Mouse (Mus musculus) kidney, embryonic 15.5 days (tissue): ENCODE results near the gene Rassf7. TPM values are rescaled to one million over a fixed set of nuclear protein-coding genes. Genes with fewer than 3 reads are reported as not detected.
A peak's percentile ranks its signal among the peaks of the same experiment; 100 is the strongest.

Source experiments
- ATAC-seq: fragments of 200-750 bp; cut with Nextera tagmentation; replicated peaks from 2 replicates; pipeline ENCODE4 v1.8.0; 2017; ENCODE audit warnings: moderate TSS enrichment; ENCODE audit not compliant: low FRiP score
- H3K27ac ChIP-seq: fragments of 300-500 bp; sonication (generic); 2 replicates; pipeline ENCODE4 v1.5.1; 2015; ENCODE audit warnings: mild to moderate bottlenecking, inconsistent platforms
- H3K27me3 ChIP-seq: fragments of 300-500 bp; sonication (generic); 2 replicates; pipeline ENCODE4 v1.6.1; 2015; ENCODE audit warnings: inconsistent platforms
- H3K36me3 ChIP-seq: fragments of 300-500 bp; sonication (generic); 2 replicates; pipeline ENCODE4 v1.6.1; 2015; ENCODE audit warnings: inconsistent platforms
- H3K4me1 ChIP-seq: fragments of 300-500 bp; sonication (generic); 2 replicates; pipeline ENCODE4 v1.6.1; 2015; ENCODE audit warnings: inconsistent platforms
- H3K4me2 ChIP-seq: fragments of 300-500 bp; sonication (generic); 2 replicates; pipeline ENCODE4 v1.6.1; 2015; ENCODE audit warnings: moderate library complexity, mild to moderate bottlenecking, inconsistent platforms
- H3K4me3 ChIP-seq: fragments of 300-500 bp; sonication (generic); replicated peaks from 2 replicates; pipeline ENCODE4 v1.5.1; 2015; ENCODE audit warnings: mild to moderate bottlenecking, inconsistent platforms
- H3K9ac ChIP-seq: fragments of 300-500 bp; sonication (generic); 2 replicates; pipeline ENCODE4 v1.6.1; 2015; ENCODE audit warnings: mild to moderate bottlenecking, inconsistent platforms
- H3K9me3 ChIP-seq: fragments of 300-500 bp; sonication (generic); replicated peaks from 2 replicates; pipeline ENCODE4 v1.6.1; 2016; ENCODE audit warnings: inconsistent platforms
- WGBS: fragments of 180-500 bp; shearing (Covaris S2); methylation state at CpG from one replicate; pipeline ENCODE4 v1.1.7; 2015; ENCODE audit warnings: mixed read lengths; 5-methylcytosine and 5-hydroxymethylcytosine counted together
- polyA plus RNA-seq: library from polyadenylated mRNA; unstranded; fragments of >200 nt; fragmentation: Nextera tagmentation; extraction: Ambion mirVana; gene quantifications from 2 replicates; pipeline ENCODE4 v1.2.1, GENCODE M21; 2015

The Rassf7 gene
- polyA plus RNA-seq, 1 experiment from 2014 or later: 66.9 TPM

GRCm38 (mm10) chr7:141217343-141218013, 1.8 kb downstream of the Rassf7 start:
- ATAC-seq: no peak
- H3K9ac ChIP-seq: peak overlapping the region; percentile 23; the same call in 1 of the 2 replicates
- H3K4me2 ChIP-seq: peak overlapping the region; percentile 86
- peaks cover 22% of the 10 kb centered on the region for H3K36me3 ChIP-seq
- H3K4me1 ChIP-seq: peaks cover 74% of the 10 kb centered on the region
- H3K27ac ChIP-seq: peak overlapping the region; percentile 98; the same call in 1 of the 2 replicates
- WGBS: 90% methylated on average over 17 of the region's 17 CpGs
- no peaks in the 10 kb centered on the region for H3K9me3 ChIP-seq
- H3K4me3 ChIP-seq: peak overlapping the region; percentile 63
- no peaks in the 10 kb centered on the region for H3K27me3 ChIP-seq

DNA sequence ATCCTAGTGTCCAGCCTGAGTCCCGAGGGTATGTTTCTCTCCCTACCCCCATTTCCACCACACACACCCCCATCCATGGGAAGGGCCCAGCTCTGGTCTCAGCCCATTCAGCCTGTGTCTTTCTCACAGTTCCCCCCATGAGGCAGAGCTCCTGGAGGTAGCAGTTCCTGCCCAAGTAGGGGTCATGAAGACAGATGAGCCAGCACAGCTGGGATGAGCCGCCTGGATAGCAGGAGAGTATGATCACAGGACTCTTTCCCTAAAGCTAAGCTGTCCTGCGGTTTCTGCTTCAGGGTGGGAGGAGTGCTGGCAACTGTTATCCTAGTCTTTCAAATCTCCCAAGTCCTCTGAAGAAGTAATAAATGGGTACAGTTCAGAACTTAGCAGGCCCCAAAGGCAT, 2.5 kb downstream of the Rassf7 start:
- H3K9ac ChIP-seq: peak overlapping the region; percentile 23; the same call in 1 of the 2 replicates
- H3K9me3 ChIP-seq: no peaks in the 10 kb centered on the region
- 0 out of 2 replicates have a peak overlapping the region, but pooled peaks have one; percentile 63 for H3K4me3 ChIP-seq
- peaks cover 22% of the 10 kb centered on the region for H3K36me3 ChIP-seq
- peak overlapping the region; percentile 21 for H3K4me2 ChIP-seq
- peaks cover 81% of the 10 kb centered on the region for H3K4me1 ChIP-seq
- no peak for ATAC-seq
- no peaks in the 10 kb centered on the region for H3K27me3 ChIP-seq
- WGBS: 67% methylated on average over 3 of the region's 3 CpGs
- peak overlapping the region; percentile 14; the same call in 1 of the 2 replicates for H3K27ac ChIP-seq

GRCm38 (mm10) chr7:141218557-141219133, 3.0 kb downstream of the Rassf7 start:
- 0 out of 2 replicates have a peak overlapping the region, but pooled peaks have one; percentile 14 for H3K27ac ChIP-seq
- H3K4me3 ChIP-seq: no peak overlapping the region
- ATAC-seq: no peak
- peaks cover 80% of the 10 kb centered on the region for H3K4me1 ChIP-seq
- peak overlapping the region; percentile 20; the same call in 1 of the 2 replicates for H3K4me2 ChIP-seq
- peaks cover 22% of the 10 kb centered on the region for H3K36me3 ChIP-seq
- 81% methylated on average over 5 of the region's 5 CpGs for WGBS
- no peaks in the 10 kb centered on the region for H3K9me3 ChIP-seq
- no peaks in the 10 kb centered on the region for H3K27me3 ChIP-seq
- H3K9ac ChIP-seq: no peak overlapping the region

DNA sequence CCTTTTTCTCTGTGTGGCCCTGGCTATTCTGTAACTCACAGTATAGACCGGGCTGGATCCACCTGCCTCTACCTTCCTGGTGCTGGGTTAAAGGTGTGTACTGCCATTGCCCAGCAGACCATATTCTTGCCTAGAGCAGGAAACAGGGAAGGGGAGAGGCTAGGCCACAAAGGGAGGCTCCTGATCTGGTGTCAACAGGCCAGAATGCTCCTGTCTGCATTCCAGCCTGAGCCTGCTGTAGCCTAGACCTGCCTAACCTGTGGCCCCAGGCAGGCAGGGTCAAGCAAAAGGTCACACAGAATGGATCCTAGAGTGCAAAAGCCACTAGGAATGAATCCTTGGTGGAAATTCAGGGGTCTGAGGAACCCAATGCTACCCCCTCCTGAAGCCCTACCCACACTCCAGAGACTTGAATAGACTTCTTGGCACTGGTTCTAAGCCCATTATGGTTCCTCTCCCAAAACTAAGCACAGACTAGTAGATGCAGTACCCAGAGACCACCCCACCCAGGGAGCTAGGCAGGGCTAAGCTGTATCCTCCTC, 4.0 kb downstream of the Rassf7 start:
- Histone ChIP-seq H3K9me3 (no peaks in the 10 kb centered on the region), H3K27me3 (no peaks in the 10 kb centered on the region), H3K4me1 (peaks cover 71% of the 10 kb centered on the region), H3K9ac (no peak overlapping the region), H3K4me3 (no peak overlapping the region), H3K4me2 (no peak overlapping the region), H3K27ac (no peak overlapping the region), H3K36me3 (peaks cover 22% of the 10 kb centered on the region)
- WGBS: 76% methylated on average over 1 of the region's 1 CpGs
- no peak for ATAC-seq

DNA sequence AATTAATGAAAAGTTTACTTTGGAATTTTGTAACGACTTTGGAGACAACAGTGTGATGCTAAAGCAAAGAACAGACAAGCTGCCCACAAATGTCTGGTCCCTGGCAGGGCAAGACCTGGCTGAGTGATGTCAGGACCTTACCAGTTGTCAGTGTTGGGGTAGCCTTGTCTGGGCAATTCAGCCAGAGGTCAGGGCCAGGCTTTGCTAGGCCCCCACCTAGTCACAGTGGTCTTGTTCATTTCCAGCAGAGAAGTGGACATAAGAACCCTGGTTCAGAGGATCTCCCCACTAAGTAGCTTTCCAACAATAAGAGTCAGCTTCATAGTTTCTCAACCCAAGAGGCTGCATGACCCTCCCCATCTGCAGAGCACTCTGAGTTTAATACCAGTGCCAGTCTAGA, 4.7 kb downstream of the Rassf7 start:
- peak overlapping the region; percentile 94; the same call in 1 of the 2 replicates for H3K27ac ChIP-seq
- H3K9ac ChIP-seq: peak overlapping the region; percentile 64; the same call in 1 of the 2 replicates
- peaks cover 22% of the 10 kb centered on the region for H3K36me3 ChIP-seq
- H3K4me1 ChIP-seq: peaks cover 64% of the 10 kb centered on the region
- peak overlapping the region; percentile 93 for H3K4me2 ChIP-seq
- no peak for ATAC-seq
- peak overlapping the region; percentile 58 for H3K4me3 ChIP-seq
- 88% methylated on average over 1 of the region's 1 CpGs for WGBS
- H3K27me3 ChIP-seq: no peaks in the 10 kb centered on the region
- no peaks in the 10 kb centered on the region for H3K9me3 ChIP-seq

GRCm38 (mm10) chr7:141221249-141222125, 5.8 kb downstream of the Rassf7 start:
- WGBS: 2% methylated on average over 44 of the region's 44 CpGs
- Histone ChIP-seq H3K36me3 (peaks cover 22% of the 10 kb centered on the region), H3K9me3 (no peaks in the 10 kb centered on the region), H3K9ac (peak overlapping the region; percentile 64), H3K4me1 (peaks cover 57% of the 10 kb centered on the region), H3K27me3 (no peaks in the 10 kb centered on the region), H3K4me3 (peak overlapping the region; percentile 58), H3K4me2 (peak overlapping the region; percentile 93), H3K27ac (peak overlapping the region; percentile 94)
- peak; percentile 98 for ATAC-seq

DNA sequence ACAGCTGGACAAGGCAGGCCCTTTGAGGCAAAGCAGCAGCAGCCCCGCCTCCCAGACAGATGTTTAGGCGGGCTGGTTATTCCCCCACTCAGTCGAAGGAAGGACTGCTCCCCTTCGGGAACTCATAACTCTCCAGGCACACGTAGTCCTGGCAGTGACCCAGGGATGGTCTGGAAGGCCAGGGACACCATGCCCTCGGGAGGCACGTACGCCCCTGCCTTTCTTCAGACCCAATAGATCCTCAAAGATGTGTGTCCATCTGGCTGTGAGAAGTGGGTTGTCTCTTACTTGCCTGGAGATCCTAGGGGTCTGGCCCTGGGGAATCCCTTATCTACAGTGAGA, 6.4 kb downstream of the Rassf7 start:
- 7% methylated on average over 8 of the region's 8 CpGs for whole genome bisulfite sequencing
- ATAC-seq: no peak
- H3K27me3 ChIP-seq: no peaks in the 10 kb centered on the region
- H3K27ac ChIP-seq: peak overlapping the region; percentile 94
- peak overlapping the region; percentile 42 for H3K9ac ChIP-seq
- peaks cover 51% of the 10 kb centered on the region for H3K4me1 ChIP-seq
- H3K4me3 ChIP-seq: peak overlapping the region; percentile 58
- peak overlapping the region; percentile 93 for H3K4me2 ChIP-seq
- H3K9me3 ChIP-seq: no peaks in the 10 kb centered on the region
- H3K36me3 ChIP-seq: peaks cover 22% of the 10 kb centered on the region

DNA sequence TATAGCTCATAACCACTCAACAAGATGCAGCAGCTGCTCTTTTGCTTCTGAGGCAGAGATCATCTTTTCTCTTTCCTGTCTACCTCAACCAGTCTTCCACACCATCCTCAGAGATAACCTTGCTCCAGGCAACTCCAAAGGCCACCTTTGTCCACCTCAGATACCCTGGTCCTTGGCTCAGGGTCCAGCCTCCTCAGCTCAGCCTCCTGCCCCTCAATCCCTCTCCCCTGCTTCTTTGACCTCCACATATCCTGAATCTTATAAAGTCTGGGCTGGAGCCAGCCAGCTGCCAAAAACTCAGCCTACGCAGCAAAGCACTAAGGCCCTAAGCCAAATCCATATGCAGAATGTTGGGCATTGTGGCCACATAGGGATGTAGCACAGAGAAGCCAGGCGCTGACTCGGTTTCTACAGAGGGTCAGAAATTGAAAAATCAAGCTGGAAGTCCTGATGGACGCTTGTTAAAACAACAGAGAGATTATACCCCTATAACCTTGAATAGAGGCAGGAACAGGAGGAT, 7.1 kb downstream of the Rassf7 start:
- peaks cover 45% of the 10 kb centered on the region for H3K4me1 ChIP-seq
- no peaks in the 10 kb centered on the region for H3K9me3 ChIP-seq
- ATAC-seq: no peak
- peak overlapping the region; percentile 93; the same call in 1 of the 2 replicates for H3K4me2 ChIP-seq
- no peak overlapping the region for H3K4me3 ChIP-seq
- WGBS: 83% methylated on average over 4 of the region's 4 CpGs
- H3K9ac ChIP-seq: peak overlapping the region; percentile 42; the same call in 1 of the 2 replicates
- peaks cover 20% of the 10 kb centered on the region for H3K36me3 ChIP-seq
- H3K27ac ChIP-seq: peak overlapping the region; percentile 94
- H3K27me3 ChIP-seq: no peaks in the 10 kb centered on the region

GRCm38 (mm10) chr7:141226535-141226934, 10.9 kb downstream of the Rassf7 start:
- Histone ChIP-seq H3K9ac (no peak overlapping the region), H3K27me3 (no peaks in the 10 kb centered on the region), H3K4me3 (no peak overlapping the region), H3K27ac (no peak overlapping the region), H3K9me3 (no peaks in the 10 kb centered on the region), H3K36me3 (peaks cover 11% of the 10 kb centered on the region), H3K4me2 (no peak overlapping the region), H3K4me1 (peaks cover 39% of the 10 kb centered on the region)
- 83% methylated on average over 6 of the region's 6 CpGs for WGBS
- ATAC-seq: no peak

GRCm38 (mm10) chr7:141227796-141228195, 12.1 kb downstream of the Rassf7 start:
- H3K9ac ChIP-seq: 0 out of 2 replicates have a peak overlapping the region, but pooled peaks have one; percentile 94
- ATAC-seq: peak; percentile 2; the same call in 1 of the 2 replicates
- H3K27me3 ChIP-seq: no peaks in the 10 kb centered on the region
- 80% methylated on average over 4 of the region's 4 CpGs for WGBS
- H3K36me3 ChIP-seq: peaks cover 24% of the 10 kb centered on the region
- peak overlapping the region; percentile 84 for H3K4me2 ChIP-seq
- H3K4me3 ChIP-seq: peak overlapping the region; percentile 82
- peaks cover 28% of the 10 kb centered on the region for H3K4me1 ChIP-seq
- H3K9me3 ChIP-seq: no peaks in the 10 kb centered on the region
- peak overlapping the region; percentile 98; the same call in 1 of the 2 replicates for H3K27ac ChIP-seq

DNA sequence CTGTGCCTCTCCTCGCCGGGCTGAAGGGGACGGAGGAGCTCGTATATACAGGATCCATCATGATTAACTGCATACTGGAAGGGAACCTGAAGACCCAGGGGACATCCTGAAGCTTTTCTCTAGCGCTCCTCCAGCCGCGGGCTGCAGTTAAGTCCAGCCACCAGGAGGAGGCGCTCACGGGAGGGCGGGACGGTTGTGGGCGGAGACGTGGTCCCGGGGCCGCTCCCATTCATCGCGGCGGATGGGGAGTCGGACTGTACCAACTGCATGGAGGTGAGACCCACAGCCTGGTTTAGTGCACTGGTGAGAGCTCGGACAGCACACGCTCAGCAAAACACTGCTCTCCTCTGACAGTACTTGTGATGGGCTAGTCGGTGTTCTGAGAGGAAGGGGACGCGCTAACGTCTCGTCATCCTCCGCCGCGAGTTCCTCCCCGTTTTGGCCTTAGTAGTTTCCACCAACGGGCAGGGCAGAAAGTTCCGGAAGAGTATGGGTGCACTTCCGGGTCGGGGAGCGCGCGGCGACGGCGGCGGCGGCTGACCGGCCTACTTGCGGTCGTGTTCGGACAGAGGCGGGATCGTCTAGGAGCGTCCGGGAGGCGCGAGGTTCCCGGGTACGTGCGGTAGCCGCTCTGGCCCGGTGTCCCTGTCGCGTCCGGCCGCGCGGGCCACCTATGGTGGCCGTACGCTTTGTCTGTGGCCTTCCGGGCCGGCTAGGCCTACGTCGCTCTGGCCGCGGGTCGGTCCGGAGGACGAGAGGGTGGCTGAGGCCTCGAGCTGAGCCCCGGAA, 12.8 kb downstream of the Rassf7 start, which contains the start of gene Phrf1:
Gene Phrf1 (plus strand): TSS at position 506 of the 789 bp plus-strand sequence.
- Histone ChIP-seq H3K9ac (peak within 1 kb of the TSS; percentile 94), H3K27ac (peak within 1 kb of the TSS; percentile 98), H3K27me3 (no peaks in the 10 kb centered on the region), H3K9me3 (no peaks in the 10 kb centered on the region), H3K4me2 (peak within 1 kb of the TSS; percentile 84), H3K4me1 (peaks cover 24% of the 10 kb centered on the region), H3K4me3 (peak within 1 kb of the TSS; percentile 82), H3K36me3 (peaks cover 31% of the 10 kb centered on the region)
- under 1% methylated on average over 68 of the region's 76 CpGs for WGBS
- ATAC-seq: peak; percentile 93
